Mouse (Mus musculus) C2C12 (cell line): ENCODE measurements around the gene Rpp25. TPM values are rescaled to one million over a fixed set of nuclear protein-coding genes. Genes with fewer than 3 reads are reported as not detected.

Experiments
- H3K27me3 ChIP-seq: one replicate; pipeline ENCODE4 v1.6.1; 2011; ENCODE audit not compliant: control insufficient read depth, insufficient read depth, insufficient read length
- H3K36me3 ChIP-seq: one replicate; pipeline ENCODE4 v1.6.1; 2011; ENCODE audit not compliant: control insufficient read depth, insufficient read depth
- H3K4me3 ChIP-seq: one replicate; pipeline ENCODE4 v1.5.1; 2011; ENCODE audit warnings: mild to moderate bottlenecking, control low read depth; ENCODE audit not compliant: poor library complexity, insufficient read depth, severe bottlenecking
- H3K79me2 ChIP-seq: one replicate; pipeline ENCODE4 v1.6.1; 2011; ENCODE audit not compliant: control insufficient read depth, insufficient read depth
- H3K79me3 ChIP-seq: one replicate; pipeline ENCODE4 v1.6.1; 2011; ENCODE audit warnings: low read depth, control low read depth
- H3ac ChIP-seq: one replicate; pipeline ENCODE3; 2011; ENCODE audit warnings: low read depth; ENCODE audit not compliant: control insufficient read depth, insufficient read length
- CEBPB ChIP-seq: IDR thresholded peaks from one replicate; pipeline ENCODE4 v1.6.1; 2011; ENCODE audit warnings: low read depth, mild to moderate bottlenecking, control low read depth, moderate library complexity
- CTCF ChIP-seq: IDR thresholded peaks from one replicate; pipeline ENCODE4 v1.5.1; 2011; ENCODE audit not compliant: control insufficient read depth, insufficient read depth, insufficient read length
- FOSL1 ChIP-seq: IDR thresholded peaks from one replicate; pipeline ENCODE4 v1.8.0; 2011; ENCODE audit warnings: mild to moderate bottlenecking, low read length; ENCODE audit not compliant: poor library complexity, insufficient read depth, severe bottlenecking
- MAX ChIP-seq: IDR thresholded peaks from one replicate; pipeline ENCODE4 v1.6.1; 2011; ENCODE audit warnings: mild to moderate bottlenecking, control low read depth
- MYOD1 ChIP-seq: IDR thresholded peaks from one replicate; pipeline ENCODE4 v1.6.1; 2011; ENCODE audit warnings: low read depth; ENCODE audit not compliant: control insufficient read depth, insufficient read length
- MYOG ChIP-seq: IDR thresholded peaks from one replicate; pipeline ENCODE4 v1.6.1; 2011; ENCODE audit not compliant: control insufficient read depth, insufficient read length; ENCODE audit errors: extremely low read depth
- USF1 ChIP-seq: IDR thresholded peaks from one replicate; pipeline ENCODE4 v1.6.1; 2011; ENCODE audit warnings: low read depth, mild to moderate bottlenecking, control low read depth, moderate library complexity
- polyA plus RNA-seq: library from polyadenylated mRNA; unstranded; fragments of >200 nt; fragmentation: generic; extraction: Trizol; gene quantifications from one replicate; pipeline ENCODE4 v1.2.1, GENCODE M21; 2012; ENCODE audit warnings: missing spikeins

Gene Rpp25
- polyA plus RNA-seq, 1 experiment, result 0.55 TPM

DNA sequence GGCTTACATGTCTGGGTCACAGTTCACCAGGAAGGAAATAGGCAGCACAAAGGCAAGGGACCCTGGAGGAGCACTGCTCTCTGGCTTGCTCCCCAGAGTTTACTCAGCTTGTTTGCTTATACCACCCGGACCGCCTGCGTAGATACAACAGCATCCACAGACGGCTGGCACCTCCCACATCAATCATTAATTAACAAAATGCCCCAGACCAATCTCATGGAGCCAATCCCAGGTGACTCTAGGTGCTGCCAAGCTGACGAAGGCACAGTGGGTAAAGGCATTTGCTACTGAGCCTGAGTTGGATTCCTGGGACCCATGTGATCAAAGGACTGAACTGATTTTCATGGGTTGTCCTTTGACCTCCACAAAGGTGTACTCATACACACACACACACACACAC, 6.6 kb upstream of the Rpp25 start:
- no peaks in the 10 kb centered on the region for H3K36me3 ChIP-seq
- no peaks in the 10 kb centered on the region for H3K27me3 ChIP-seq
- H3K79me2 ChIP-seq, result no peaks in the 10 kb centered on the region
- no peaks in the 10 kb centered on the region for H3K79me3 ChIP-seq
- no peak overlapping the region for H3K4me3 ChIP-seq
- no peak for TF ChIP-seq FOSL1
- TF ChIP-seq MAX, result no peak
- no peak for TF ChIP-seq MYOG
- TF ChIP-seq CEBPB, result no peak
- TF ChIP-seq USF1, result no peak
- TF ChIP-seq CTCF, result no peak
- no peak for TF ChIP-seq MYOD1
- H3ac ChIP-seq, result no peak overlapping the region

DNA sequence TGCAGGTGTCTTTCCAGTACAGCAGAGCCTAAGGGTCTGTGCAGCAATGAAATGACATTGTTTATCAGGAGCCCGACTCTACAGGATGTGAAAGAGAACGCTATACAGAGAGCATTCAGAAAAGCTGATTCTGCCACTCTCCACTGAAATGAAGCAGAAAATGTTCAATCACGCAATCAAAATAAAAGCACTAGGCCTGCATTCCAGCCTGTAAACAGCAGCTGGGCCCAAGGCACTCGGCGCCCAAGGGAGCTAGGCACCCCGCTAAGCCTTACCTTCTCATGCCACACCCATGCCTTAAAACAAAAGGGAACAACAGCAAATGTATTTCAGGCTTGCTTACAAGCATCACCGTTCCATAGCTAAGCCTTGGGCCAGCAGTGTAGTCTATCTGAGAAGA, 5.3 kb upstream of the Rpp25 start:
- H3K27me3 ChIP-seq, result peaks cover 4% of the 10 kb centered on the region
- H3K4me3 ChIP-seq, result no peak overlapping the region
- no peak for TF ChIP-seq CTCF
- no peak for TF ChIP-seq MAX
- no peak for TF ChIP-seq CEBPB
- no peak for TF ChIP-seq MYOG
- no peak for TF ChIP-seq MYOD1
- no peak for TF ChIP-seq FOSL1
- no peak for TF ChIP-seq USF1
- no peaks in the 10 kb centered on the region for H3K79me2 ChIP-seq
- H3ac ChIP-seq, result no peak overlapping the region
- no peaks in the 10 kb centered on the region for H3K36me3 ChIP-seq
- no peaks in the 10 kb centered on the region for H3K79me3 ChIP-seq

DNA sequence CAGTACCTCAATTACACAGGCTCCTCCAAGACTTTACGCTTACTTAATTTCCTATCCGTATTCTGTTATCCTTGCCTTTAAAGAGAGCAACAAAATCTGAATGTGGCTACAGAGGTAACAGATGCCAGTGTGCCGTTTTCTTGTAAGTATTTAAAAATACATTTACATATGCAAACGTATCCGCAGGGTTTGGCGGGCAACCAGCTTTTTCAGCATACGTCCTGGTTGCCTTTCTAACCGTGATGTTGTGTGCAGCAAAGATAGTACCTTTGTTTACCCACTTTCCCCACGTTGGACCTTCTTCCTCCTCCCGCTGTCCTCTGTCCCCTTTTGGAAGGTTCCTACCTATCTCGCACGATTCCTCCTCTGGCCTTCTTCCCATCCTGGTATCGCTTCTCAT, 2.4 kb upstream of the Rpp25 start:
- Histone ChIP-seq H3K79me2 (no peaks in the 10 kb centered on the region), H3K79me3 (no peaks in the 10 kb centered on the region), H3ac (no peak overlapping the region), H3K27me3 (peaks cover 4% of the 10 kb centered on the region), H3K4me3 (no peak overlapping the region), H3K36me3 (no peaks in the 10 kb centered on the region)
- TF ChIP-seq CEBPB (no peak), MAX (no peak), MYOG (no peak), FOSL1 (no peak), MYOD1 (no peak), CTCF (no peak), USF1 (no peak)

DNA sequence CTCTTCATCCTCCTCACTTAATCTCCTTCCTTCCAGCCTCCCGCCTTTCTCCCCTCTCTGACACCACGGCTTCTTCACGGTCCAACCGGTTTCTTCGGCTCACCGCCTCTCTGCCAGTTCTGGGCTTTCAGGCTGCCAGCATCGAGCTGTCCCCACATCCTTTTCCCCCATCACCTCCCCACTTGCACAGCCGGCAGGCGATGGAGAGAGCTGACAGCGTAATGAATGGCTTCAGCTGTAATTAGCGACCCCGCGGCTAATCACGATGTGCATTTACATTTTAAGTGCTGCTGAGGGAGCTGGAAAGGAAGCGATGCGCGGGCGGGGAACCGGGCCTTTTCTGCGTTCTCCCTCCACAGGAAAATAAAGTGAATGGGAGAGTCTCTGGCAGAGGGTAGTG, 2.0 kb upstream of the Rpp25 start:
- Histone ChIP-seq H3K79me2 (no peaks in the 10 kb centered on the region), H3ac (no peak overlapping the region), H3K4me3 (no peak overlapping the region), H3K79me3 (no peaks in the 10 kb centered on the region), H3K27me3 (peaks cover 4% of the 10 kb centered on the region), H3K36me3 (no peaks in the 10 kb centered on the region)
- TF ChIP-seq MAX (no peak), CEBPB (no peak)

DNA sequence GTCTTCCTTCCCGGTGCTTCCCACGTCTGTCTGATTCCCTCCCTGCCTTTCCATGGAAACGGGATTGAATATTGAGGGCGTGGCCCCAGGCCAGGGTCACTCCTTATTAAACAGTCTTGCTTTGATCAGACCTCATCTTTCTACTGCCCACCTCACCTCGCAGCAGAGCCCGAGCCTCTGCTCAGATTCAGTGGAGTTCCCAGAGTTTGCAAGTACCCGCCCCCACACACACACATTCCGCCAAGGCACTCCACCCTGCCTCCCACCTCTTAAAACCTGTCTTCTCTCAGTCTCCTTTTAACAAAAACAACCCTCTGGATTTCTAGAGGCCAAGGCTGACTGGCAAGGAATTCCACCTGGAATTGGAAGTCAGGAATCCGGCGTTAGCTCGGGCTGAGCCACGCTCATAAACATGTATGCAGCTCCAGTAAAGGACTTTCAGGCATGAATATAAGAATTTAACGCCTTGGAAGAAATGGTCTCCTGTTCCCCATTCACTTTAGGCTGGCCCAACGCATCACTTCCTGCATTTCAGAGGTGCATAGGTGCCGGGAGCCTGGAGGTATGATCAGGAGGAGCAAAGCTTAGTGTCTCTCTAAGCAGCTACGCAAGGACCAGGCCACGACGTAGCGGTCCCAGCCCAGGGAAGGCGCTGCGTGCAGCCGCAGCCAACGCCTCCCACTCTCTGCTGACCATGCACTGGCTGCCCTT, 760 bp upstream of the Rpp25 start:
- Histone ChIP-seq H3K36me3 (no peaks in the 10 kb centered on the region), H3K79me2 (no peaks in the 10 kb centered on the region), H3K27me3 (peaks cover 4% of the 10 kb centered on the region), H3ac (no peak overlapping the region), H3K4me3 (no peak overlapping the region), H3K79me3 (no peaks in the 10 kb centered on the region)
- TF ChIP-seq CTCF, result no peak
- TF ChIP-seq MAX, result no peak
- no peak for TF ChIP-seq FOSL1
- TF ChIP-seq CEBPB, result no peak
- TF ChIP-seq MYOD1, result no peak
- TF ChIP-seq MYOG, result no peak

DNA sequence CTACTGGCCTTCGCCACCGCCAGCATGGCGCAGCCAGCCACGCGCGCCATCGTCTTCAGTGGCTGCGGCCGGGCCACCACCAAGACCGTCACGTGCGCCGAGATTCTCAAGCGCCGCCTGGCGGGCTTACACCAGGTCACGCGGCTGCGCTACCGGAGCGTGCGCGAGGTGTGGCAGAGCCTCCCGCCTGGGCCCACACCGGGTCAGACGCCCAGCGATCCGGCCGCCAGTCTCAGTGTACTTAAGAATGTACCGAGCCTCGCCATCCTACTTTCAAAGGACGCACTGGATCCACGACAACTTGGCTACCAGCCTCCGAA, 515 bp downstream of the Rpp25 start:
- Histone ChIP-seq H3K27me3 (peaks cover 4% of the 10 kb centered on the region), H3ac (no peak overlapping the region), H3K79me2 (no peaks in the 10 kb centered on the region), H3K4me3 (no peak overlapping the region), H3K36me3 (no peaks in the 10 kb centered on the region), H3K79me3 (no peaks in the 10 kb centered on the region)
- TF ChIP-seq FOSL1, result no peak
- TF ChIP-seq MYOG, result no peak
- no peak for TF ChIP-seq MYOD1
- no peak for TF ChIP-seq CEBPB
- no peak for TF ChIP-seq MAX
